Mouse (Mus musculus): ENCODE results near the gene Pank1.
A peak's percentile ranks its signal among the peaks of the same experiment; 100 is the strongest.

Gene Pank1

GRCm38 (mm10) chr19:34878603-34879541 lies at the start of gene Pank1:
Gene Pank1 (minus strand): TSS chr19:34879455.
- peak; percentile 55 for DNase-seq (ENCODE audit: low spot score)

GRCm38 (mm10) chr19:34922603-34922963 lies 43.3 kb upstream of the Pank1 start:
- no peak for DNase-seq (ENCODE audit: low spot score)

GRCm38 (mm10) chr19:34921652-34922602 lies 42.7 kb upstream of the Pank1 start, which contains the start of gene Kif20b:
Gene Kif20b (plus strand): TSS chr19:34922361.
- DNase-seq (ENCODE audit: low spot score) = peak; percentile 40

- no peak for DNase-seq (ENCODE audit: low spot score)
These were observed 42.0 kb upstream of the Pank1 start for GRCm38 (mm10) chr19:34921253-34921651.

- DNase-seq (ENCODE audit: low spot score) = no peak
These were observed 41.3 kb upstream of the Pank1 start for GRCm38 (mm10) chr19:34920531-34920930.

- DNase-seq (ENCODE audit: low spot score) = no peak
These were observed 40.8 kb upstream of the Pank1 start for GRCm38 (mm10) chr19:34920066-34920465.

GRCm38 (mm10) chr19:34912366-34912765 lies 33.1 kb upstream of the Pank1 start:
- DNase-seq (ENCODE audit: low spot score) = no peak

- DNase-seq (ENCODE audit: low spot score) = no peak
These were observed 27.5 kb upstream of the Pank1 start for GRCm38 (mm10) chr19:34906772-34907171.

- no peak for DNase-seq (ENCODE audit: low spot score)
These were observed 26.2 kb upstream of the Pank1 start for GRCm38 (mm10) chr19:34905424-34905823.

- no peak for DNase-seq (ENCODE audit: low spot score)
These were observed 24.8 kb upstream of the Pank1 start for GRCm38 (mm10) chr19:34904032-34904431.

GRCm38 (mm10) chr19:34901735-34902134 lies 22.5 kb upstream of the Pank1 start:
- DNase-seq (ENCODE audit: low spot score) = no peak

GRCm38 (mm10) chr19:34901266-34901665 lies 22.0 kb upstream of the Pank1 start:
- DNase-seq (ENCODE audit: low spot score) = no peak

- DNase-seq (ENCODE audit: low spot score) = no peak
These were observed 19.7 kb upstream of the Pank1 start for GRCm38 (mm10) chr19:34898941-34899340.

GRCm38 (mm10) chr19:34897082-34897965 lies 18.1 kb upstream of the Pank1 start:
- DNase-seq (ENCODE audit: low spot score) = no peak

GRCm38 (mm10) chr19:34895082-34895481 lies 15.8 kb upstream of the Pank1 start:
- no peak for DNase-seq (ENCODE audit: low spot score)

GRCm38 (mm10) chr19:34891590-34891989 lies 12.3 kb upstream of the Pank1 start:
- no peak for DNase-seq (ENCODE audit: low spot score)

- no peak for DNase-seq (ENCODE audit: low spot score)
These were observed 11.7 kb upstream of the Pank1 start for GRCm38 (mm10) chr19:34890981-34891380.

- no peak for DNase-seq (ENCODE audit: low spot score)
These were observed 7.1 kb upstream of the Pank1 start for GRCm38 (mm10) chr19:34886324-34886723.

- no peak for DNase-seq (ENCODE audit: low spot score)
These were observed 4.4 kb upstream of the Pank1 start for GRCm38 (mm10) chr19:34883526-34884224.

- DNase-seq (ENCODE audit: low spot score) = no peak
These were observed 3.2 kb upstream of the Pank1 start for GRCm38 (mm10) chr19:34882443-34882842.

- no peak for DNase-seq (ENCODE audit: low spot score)
These were observed 1.9 kb upstream of the Pank1 start for GRCm38 (mm10) chr19:34881160-34881559.
